Mouse (Mus musculus): Measurements from ENCODE around the gene Erc1.
"Not testable (repeated sequence)": the region's sequence is repeated elsewhere in the genome, so short reads cannot be mapped to it uniquely, and the experiment has no call there.

Erc1 gene

DNA sequence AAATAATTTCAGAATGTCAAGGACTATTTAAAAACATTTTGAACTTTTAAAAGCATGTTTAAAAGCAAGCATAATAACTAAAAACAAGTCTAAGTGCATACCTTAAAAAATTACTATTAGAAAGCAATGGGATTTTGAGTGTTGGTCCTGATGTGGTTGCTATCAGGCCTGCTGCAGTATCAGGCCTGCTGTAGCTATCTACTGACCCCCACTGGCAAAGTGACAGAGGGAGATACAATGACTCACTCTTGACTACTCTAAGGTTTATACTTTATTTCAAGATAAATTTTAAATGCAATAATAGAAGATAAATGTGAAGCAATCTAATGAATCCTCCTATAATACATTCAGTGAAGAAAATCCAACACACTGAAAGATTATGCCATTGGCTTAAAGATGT lies 138.4 kb downstream of the Erc1 start:
- no peak for DNase-seq (ENCODE audit: low spot score in 2 of 2)

DNA sequence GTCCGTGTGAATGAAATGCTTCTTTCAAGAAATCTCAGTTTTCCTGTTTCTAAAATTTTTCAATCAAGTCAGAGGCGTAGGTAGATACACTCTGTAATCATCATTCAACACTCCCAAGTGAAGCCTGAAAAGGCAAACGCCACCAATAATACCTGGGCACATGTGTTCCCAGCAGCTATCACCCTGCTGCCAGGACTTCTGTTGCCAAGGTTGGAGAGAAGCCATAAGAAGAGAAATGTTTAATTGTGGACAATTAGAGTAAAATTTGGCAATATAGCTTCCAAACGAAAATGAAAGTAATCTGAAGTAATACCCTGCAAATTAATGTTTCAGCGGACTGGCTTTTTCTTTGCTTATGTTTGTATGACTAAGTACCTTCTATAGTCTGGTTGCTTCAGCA lies 140.1 kb downstream of the Erc1 start:
- DNase-seq (ENCODE audit: low spot score in 2 of 2) = no peak

DNA sequence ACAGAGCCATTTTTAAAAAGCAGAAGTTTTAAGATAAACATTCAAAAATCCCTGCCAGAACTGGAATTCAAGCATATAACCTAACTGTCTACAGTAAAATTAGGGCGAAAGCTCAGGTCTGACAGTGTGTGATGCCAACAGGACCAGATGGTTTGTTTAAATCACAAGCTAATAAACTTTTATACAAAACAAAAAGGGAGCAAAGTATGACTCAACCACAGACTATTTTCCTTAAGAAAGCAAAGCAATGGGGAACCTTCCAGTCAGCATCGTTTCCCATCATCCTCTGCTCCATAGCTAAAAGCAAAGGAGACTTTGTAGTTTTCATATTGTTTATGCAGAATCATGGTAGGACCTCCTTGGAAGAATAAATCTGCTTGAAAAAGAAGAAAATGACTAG lies 143.1 kb downstream of the Erc1 start:
- no peak for DNase-seq (ENCODE audit: low spot score in 2 of 2)

GRCm38 (mm10) chr6:119692754-119693153 lies 155.2 kb downstream of the Erc1 start:
- no peak for DNase-seq (ENCODE audit: low spot score in 2 of 2)

DNA sequence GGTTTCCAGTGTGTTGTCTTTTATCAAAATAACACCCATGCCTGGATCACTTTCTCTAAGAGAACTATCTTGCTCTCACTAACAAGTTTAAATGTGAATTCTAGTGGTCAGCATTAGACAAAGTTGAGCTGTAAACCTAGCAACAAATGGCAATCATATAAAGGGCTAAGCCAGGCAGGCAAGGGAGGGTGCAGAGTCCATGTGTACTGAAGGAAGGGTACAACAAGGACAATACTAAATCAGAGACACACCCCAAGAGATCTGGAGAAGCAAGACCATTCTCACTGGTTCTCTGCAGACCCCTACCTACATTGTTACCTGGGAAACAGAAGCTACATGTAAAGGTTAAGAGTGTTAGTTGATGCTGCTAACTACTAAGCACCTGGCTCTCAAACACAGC lies 161.5 kb downstream of the Erc1 start:
- DNase-seq (ENCODE audit: low spot score in 2 of 2) = no peak

- DNase-seq (ENCODE audit: low spot score in 2 of 2) = no peak
Measured at GRCm38 (mm10) chr6:119680746-119681145, 167.2 kb downstream of the Erc1 start.

DNA sequence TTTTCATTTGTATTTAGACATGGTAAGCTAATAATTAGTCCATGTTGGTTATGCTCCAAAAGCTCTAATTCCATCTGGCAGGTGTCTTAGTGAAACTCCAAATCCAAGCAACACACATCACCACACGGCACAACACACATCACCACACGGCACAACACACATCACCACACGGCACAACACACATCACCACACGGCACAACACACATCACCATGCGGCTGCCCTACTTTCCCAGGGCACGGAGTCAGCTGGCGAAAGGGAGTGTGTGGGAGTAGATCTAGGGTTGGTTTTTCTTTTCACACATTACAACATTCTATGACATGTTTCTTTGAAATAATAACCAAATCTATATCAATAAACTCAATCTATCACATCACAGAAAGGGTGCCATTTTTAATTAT lies 173.2 kb downstream of the Erc1 start:
- DNase-seq (ENCODE audit: low spot score in 2 of 2) = no peak

GRCm38 (mm10) chr6:119674201-119674810 lies 173.7 kb downstream of the Erc1 start:
- no peak for DNase-seq (ENCODE audit: low spot score in 2 of 2)

GRCm38 (mm10) chr6:119669746-119670145 lies 178.2 kb downstream of the Erc1 start:
- no peak for DNase-seq (ENCODE audit: low spot score in 2 of 2)

GRCm38 (mm10) chr6:119662936-119663335 lies 185.0 kb downstream of the Erc1 start:
- DNase-seq (ENCODE audit: low spot score in 2 of 2) = no peak

DNA sequence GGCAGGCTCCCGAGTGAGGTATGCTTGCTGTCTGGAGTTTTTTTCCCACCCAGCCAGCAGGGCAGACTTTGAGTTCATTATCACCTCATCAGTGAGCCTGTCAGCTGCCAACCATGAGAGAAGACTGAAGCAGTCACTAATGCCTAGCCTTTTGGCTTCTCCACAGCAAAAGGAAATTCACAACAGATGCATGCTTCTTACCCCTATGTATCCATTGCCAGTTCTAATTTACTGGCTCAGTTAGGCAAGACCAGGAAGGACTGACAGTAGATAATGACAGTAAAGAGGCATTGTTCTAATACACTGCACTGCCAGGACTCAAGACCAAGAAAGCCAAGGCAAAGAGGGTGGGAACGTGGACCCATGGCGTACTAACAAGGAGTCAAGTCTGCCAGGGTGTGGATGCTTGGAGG lies 186.9 kb downstream of the Erc1 start:
- no peak for DNase-seq (ENCODE audit: low spot score in 2 of 2)

DNA sequence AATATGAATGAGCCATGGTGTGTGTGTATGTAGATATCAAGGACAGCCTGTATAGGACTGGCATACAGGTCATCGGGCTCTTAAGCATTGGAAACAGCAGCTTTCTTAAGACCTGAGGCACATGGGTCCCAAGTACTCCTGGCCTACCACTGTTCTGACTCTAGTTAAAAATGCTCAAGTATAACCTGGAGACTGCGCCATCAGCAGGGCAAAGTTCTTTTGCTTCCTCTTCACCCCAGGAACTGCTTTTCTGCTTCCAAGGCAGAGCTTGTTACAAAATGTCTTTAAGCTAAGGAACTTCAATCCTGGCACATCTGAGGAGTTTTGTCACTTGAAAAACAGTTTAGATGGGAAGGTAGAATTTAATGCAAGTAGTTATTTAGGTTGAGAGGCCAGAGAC lies 189.5 kb downstream of the Erc1 start:
- DNase-seq (ENCODE audit: low spot score in 2 of 2) = no peak

- DNase-seq (ENCODE audit: low spot score in 2 of 2) = no peak
Measured at GRCm38 (mm10) chr6:119657418-119658178, 190.4 kb downstream of the Erc1 start.

DNA sequence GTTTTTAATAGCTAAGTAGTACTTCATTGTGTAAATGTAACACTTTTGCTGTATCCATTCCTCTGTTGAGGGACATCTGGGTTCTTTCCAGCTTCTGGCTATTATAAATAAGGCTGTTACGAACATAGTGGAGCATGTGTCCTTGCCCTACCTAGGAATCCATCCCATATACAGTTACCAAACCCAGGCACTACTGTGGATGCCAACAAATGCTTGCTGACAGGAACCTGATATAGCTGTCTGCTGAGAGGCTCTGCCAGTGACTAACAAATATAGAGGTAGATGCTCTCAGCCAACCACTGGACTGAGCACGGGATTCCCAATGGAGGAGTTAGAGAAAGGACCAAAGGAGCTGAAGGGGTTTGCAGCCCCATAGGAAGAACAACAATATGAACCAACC lies 193.2 kb downstream of the Erc1 start:
- DNase-seq (ENCODE audit: low spot score in 2 of 2) = not testable (repeated sequence)

GRCm38 (mm10) chr6:119643880-119644460 lies 204.0 kb downstream of the Erc1 start:
- no peak for DNase-seq (ENCODE audit: low spot score in 2 of 2)

DNA sequence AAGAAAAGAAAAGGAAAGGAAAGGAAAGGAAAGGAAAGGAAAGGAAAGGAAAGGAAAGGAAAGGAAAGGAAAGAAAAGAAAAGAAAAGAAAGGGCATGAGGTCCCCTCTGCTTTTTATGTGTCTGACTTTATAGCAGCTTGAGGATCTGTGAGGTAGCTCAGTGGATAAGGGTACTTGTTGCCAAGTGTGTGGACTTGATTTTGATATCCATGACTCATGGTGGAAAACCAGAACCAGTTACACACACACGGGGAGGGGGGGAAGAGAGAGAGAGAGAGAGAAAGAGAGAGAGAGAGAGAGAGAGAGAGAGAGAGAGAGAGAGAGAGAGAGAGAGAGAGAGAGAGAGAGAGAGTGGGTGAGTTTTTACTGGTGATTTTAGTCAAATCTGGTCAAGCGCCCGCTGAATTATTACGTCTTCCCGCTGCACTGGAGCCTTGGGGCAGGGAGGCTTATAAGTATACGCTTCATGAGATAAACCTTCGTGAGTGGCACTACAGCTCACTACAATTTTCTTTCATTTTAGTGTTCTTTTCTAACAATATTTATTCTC lies 204.7 kb downstream of the Erc1 start:
- DNase-seq (ENCODE audit: low spot score in 2 of 2) = no peak

- DNase-seq (ENCODE audit: low spot score in 2 of 2) = no peak
Measured at GRCm38 (mm10) chr6:119642718-119643117, 205.2 kb downstream of the Erc1 start.

- no peak for DNase-seq (ENCODE audit: low spot score in 2 of 2)
Measured at GRCm38 (mm10) chr6:119635629-119636028, 212.3 kb downstream of the Erc1 start.

DNA sequence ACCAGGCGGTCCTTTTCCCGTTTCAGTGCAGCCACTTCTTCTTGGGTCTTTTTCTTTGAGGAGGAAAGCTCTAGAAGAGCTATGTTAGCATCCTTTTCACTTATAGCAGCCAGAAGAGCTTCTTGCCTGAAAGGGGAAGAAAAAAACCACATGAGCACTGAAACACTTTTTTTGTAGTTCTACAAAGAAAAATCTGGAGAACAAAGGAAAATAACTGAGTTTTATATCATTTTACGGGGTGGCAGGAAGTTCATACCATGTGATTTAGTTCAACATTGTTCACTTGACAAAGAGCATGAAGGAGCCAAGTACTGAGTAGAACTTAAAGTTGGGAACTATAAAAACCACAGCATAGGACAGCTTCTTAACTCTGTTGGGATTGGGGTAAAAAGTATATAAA lies 217.3 kb downstream of the Erc1 start:
- DNase-seq (ENCODE audit: low spot score in 2 of 2) = no peak

DNA sequence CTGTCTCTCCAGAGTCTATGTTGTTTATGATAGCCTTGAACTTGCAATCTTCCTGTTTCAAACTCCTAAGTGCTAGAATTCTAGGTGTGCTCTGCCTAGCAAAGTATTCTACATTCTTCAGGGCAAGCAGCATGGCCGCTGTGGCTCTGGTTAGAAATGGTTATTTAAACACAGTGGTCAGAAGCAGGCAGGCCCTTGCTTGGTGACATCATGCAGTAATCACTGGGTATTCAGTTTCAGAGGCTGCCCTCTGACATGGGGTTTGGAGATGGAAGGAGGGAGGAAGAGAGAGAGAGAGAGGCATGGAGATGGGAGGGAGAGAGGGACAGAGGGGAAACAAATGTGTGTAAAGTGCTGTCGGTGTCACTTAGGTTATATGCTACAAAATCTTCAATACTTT lies 246.6 kb downstream of the Erc1 start:
- DNase-seq (ENCODE audit: low spot score in 2 of 2) = no peak

DNA sequence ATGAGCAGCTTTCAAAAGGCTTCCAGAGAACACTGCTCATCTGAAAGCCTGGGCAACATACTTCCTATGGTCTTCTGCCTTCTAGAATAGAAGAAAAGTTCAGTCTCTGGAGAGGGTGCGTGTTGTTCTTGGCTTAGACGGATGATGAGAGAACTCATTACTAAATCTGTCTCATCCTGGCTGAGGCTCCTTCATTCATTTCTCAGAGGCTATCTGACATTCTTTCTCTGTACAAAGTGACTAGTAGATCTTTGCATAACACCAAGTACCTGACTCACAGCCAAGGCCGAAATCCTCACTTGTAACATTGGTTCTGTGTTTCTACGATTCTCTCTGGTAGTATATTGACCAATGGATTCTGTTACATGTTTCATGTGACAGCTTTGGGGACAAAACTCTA lies 252.5 kb downstream of the Erc1 start:
- DNase-seq (ENCODE audit: low spot score in 2 of 2) = no peak

DNA sequence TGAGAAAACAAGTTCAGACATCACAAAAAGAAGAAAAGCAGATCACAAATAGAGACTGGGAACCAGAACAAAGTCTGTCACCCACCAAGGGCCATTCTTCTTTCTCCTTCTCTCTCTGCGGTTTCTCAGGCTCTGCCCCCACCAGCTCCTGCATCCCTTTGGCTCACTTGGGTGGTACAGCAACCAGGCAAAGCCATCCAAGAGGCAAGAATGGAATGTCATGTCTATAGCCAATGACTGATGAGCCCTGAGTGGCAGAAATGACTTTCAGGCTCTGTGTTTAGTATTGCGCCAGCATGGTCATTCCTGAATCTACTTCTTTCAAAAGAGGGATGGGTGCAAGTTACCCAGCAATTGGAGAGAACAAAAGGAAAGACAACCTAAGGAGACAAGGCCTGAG lies 257.1 kb downstream of the Erc1 start:
- no peak for DNase-seq (ENCODE audit: low spot score in 2 of 2)

DNA sequence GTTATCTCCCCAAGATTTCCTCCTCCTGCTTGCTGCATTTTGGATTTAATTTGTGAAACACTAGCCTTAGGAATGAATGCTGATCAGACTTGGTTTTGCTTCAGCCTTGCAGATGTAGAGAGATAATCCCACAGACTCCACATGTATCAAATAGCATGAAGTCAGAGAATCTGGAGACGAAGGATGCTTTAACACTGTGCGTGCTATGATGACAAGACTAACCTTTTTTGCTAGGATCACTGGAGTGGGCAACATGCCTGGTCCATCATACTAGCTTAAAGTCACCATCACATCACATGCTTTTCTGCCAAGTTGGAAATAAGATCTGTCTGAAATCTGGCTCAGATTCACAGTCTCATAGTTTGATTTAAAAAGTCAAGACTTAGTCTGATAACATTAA lies 260.1 kb downstream of the Erc1 start:
- no peak for DNase-seq (ENCODE audit: low spot score in 2 of 2)

All from frontal cortex, postnatal 36 days (tissue).